Mouse (Mus musculus): ENCODE results near the gene Olfm2.

GRCm38 (mm10) chr9:20754335-20754734 lies 8.2 kb upstream of the Olfm2 start:
- TF ChIP-seq CTCF (conservative IDR thresholded peaks at IDR 0.05; ENCODE audit: insufficient read depth, insufficient read length, low read depth, low read length) = no peak
- no peak for TF ChIP-seq POLR2A (IDR thresholded peaks at IDR 0.05; ENCODE audit: low read depth, low read length)
